Comparison of ENCODE assay signal across 16 mouse cellular contexts in genomic region chr2:146594212-146594611, GRCm38 (mm10).
"Had no signal": no experiment of that assay in that cellular context is flagged by ENCODE, and none has a peak within 500 bp of the region (broad histone marks: within the 10 kb centered on the region; RNA-seq: fewer than 3 reads in every experiment).

No protein-coding gene starts in this region.

- H3K9me3 ChIP-seq: kidney, embryonic 15.5 days; liver, embryonic 13.5 days; neural tube, embryonic 12.5 days; stomach, embryonic 15.5 days had no signal

- H3K36me3 ChIP-seq: kidney, embryonic 15.5 days; liver, embryonic 13.5 days; neural tube, embryonic 12.5 days; stomach, embryonic 15.5 days had no signal

- H3K4me2 ChIP-seq: kidney, embryonic 15.5 days; liver, embryonic 13.5 days; midbrain, embryonic 11.5 days; neural tube, embryonic 12.5 days; stomach, embryonic 15.5 days had no signal

- H3K27ac ChIP-seq: kidney, embryonic 15.5 days; left cerebral cortex, adult 2 months; liver, embryonic 13.5 days; neural tube, embryonic 12.5 days; stomach, embryonic 15.5 days had no signal

- H3K9ac ChIP-seq: kidney, embryonic 15.5 days; liver, embryonic 13.5 days; neural tube, embryonic 12.5 days; stomach, embryonic 15.5 days had no signal

- H3K27me3 ChIP-seq: kidney, embryonic 15.5 days; liver, embryonic 13.5 days; neural tube, embryonic 12.5 days; stomach, embryonic 15.5 days had no signal

- H3K4me3 ChIP-seq: kidney, embryonic 15.5 days; left cerebral cortex, adult 2 months; liver, embryonic 13.5 days; neural tube, embryonic 12.5 days; stomach, embryonic 15.5 days had no signal

- DNase-seq: kidney, postnatal 10 days; kidney, postnatal 36 days; layer of hippocampus, postnatal 36 days; liver, embryonic 13.5 days; lung, adult 2 months; lung, postnatal 14 days; lung, postnatal 4 days; midbrain, embryonic 14.5 days; right cerebral cortex, postnatal 25 days; spleen, adult 18-20 months; thymus, postnatal 25 days had no signal

- H3K4me1 ChIP-seq: kidney, embryonic 15.5 days; liver, embryonic 13.5 days; neural tube, embryonic 12.5 days; stomach, embryonic 15.5 days had no signal
